In genomic region chrX:143932958-143933357, GRCm38 (mm10) we compare ENCODE assay signal across 10 mouse cellular contexts. TPM values are rescaled to one million over a fixed set of nuclear protein-coding genes. Genes with fewer than 3 reads are reported as not detected.
DNase-seq lines count a peak whose midpoint lies in the region; ATAC-seq lines count a peak whose summit lies in the region.
"Had no signal": no experiment of that assay in that cellular context is flagged by ENCODE, and none has a peak within 500 bp of the region (broad histone marks: within the 10 kb centered on the region; RNA-seq: fewer than 3 reads in every experiment).

TSS of gene Dcx (minus strand) at chrX:143933311.

- H3K4me3 ChIP-seq in forebrain, embryonic 15.5 days: peak within 1 kb of the TSS; percentile 48
- H3K4me3 ChIP-seq in neural tube, embryonic 14.5 days (ENCODE audit: low read depth, low read length): peak within 1 kb of the TSS; percentile 35
- H3K4me3 ChIP-seq: heart, embryonic 10.5 days; liver, embryonic 15.5 days had no signal

- H3K4me1 ChIP-seq in forebrain, embryonic 15.5 days: peaks cover 20% of the 10 kb centered on the region
- 0 out of 2 replicates have a peak, but pooled peaks cover 4% of the 10 kb centered on the region for H3K4me1 ChIP-seq in neural tube, embryonic 14.5 days (ENCODE audit: control insufficient read depth, insufficient read depth, low read length)
- H3K4me1 ChIP-seq: heart, embryonic 10.5 days; liver, embryonic 15.5 days had no signal

- H3K4me2 ChIP-seq in forebrain, embryonic 15.5 days (replicated peaks): peak within 1 kb of the TSS; percentile 43
- peak within 1 kb of the TSS; percentile 26; the same call in 1 of the 2 replicates for H3K4me2 ChIP-seq in neural tube, embryonic 14.5 days (ENCODE audit: low read depth, low read length)
- H3K4me2 ChIP-seq: liver, embryonic 15.5 days had no signal

- no peaks in the 10 kb centered on the region for H3K36me3 ChIP-seq in forebrain, embryonic 15.5 days
- H3K36me3 ChIP-seq in neural tube, embryonic 14.5 days (ENCODE audit: control insufficient read depth, insufficient read depth, low read length): no peaks in the 10 kb centered on the region
- H3K36me3 ChIP-seq: heart, embryonic 10.5 days; liver, embryonic 15.5 days had no signal

- no peaks in the 10 kb centered on the region for H3K27me3 ChIP-seq in forebrain, embryonic 15.5 days
- no peaks in the 10 kb centered on the region for H3K27me3 ChIP-seq in neural tube, embryonic 14.5 days (ENCODE audit: control insufficient read depth, insufficient read depth, low read length)
- H3K27me3 ChIP-seq: liver, embryonic 15.5 days had no signal

- 27% methylated on average over 8 of the region's 8 CpGs for WGBS in forebrain, embryonic 15.5 days
- WGBS in neural tube, embryonic 14.5 days: 32% methylated on average over 8 of the region's 8 CpGs

- no peaks in the 10 kb centered on the region for H3K9me3 ChIP-seq in forebrain, embryonic 15.5 days
- H3K9me3 ChIP-seq in neural tube, embryonic 14.5 days (ENCODE audit: control insufficient read depth, low read length): no peaks in the 10 kb centered on the region
- H3K9me3 ChIP-seq: heart, embryonic 10.5 days; liver, embryonic 15.5 days had no signal

- H3K9ac ChIP-seq in forebrain, embryonic 15.5 days (replicated peaks): peak within 1 kb of the TSS; percentile 63
- peak within 1 kb of the TSS; percentile 64 for H3K9ac ChIP-seq in neural tube, embryonic 14.5 days (replicated peaks; ENCODE audit: low read depth, low read length)
- H3K9ac ChIP-seq: liver, embryonic 15.5 days had no signal

- H3K27ac ChIP-seq in forebrain, embryonic 15.5 days (replicated peaks): peak within 1 kb of the TSS; percentile 95
- peak within 1 kb of the TSS; percentile 83 for H3K27ac ChIP-seq in neural tube, embryonic 14.5 days (ENCODE audit: low read depth, low read length)
- H3K27ac ChIP-seq: heart, embryonic 10.5 days; liver, embryonic 15.5 days had no signal

- ATAC-seq in forebrain, embryonic 15.5 days (replicated peaks): peak; percentile 81
- peak; percentile 87 for ATAC-seq in neural tube, embryonic 14.5 days (ENCODE audit: low read depth)
- no peak for ATAC-seq in megakaryocyte-erythroid progenitor cell, adult 5-6 weeks (replicated peaks; ENCODE audit: low FRiP score, low TSS enrichment, poor library complexity, severe bottlenecking)
- ATAC-seq in megakaryocyte progenitor cell, adult 5-6 weeks (replicated peaks; ENCODE audit: poor library complexity): no peak

- peak; percentile 10 for DNase-seq in embryo, embryonic 10 days (ENCODE audit: low spot score)
- no peak for DNase-seq in embryo, embryonic 9.5 days (ENCODE audit: extremely low spot score)
- peak in 1 of 2 experiments; percentile 18 for DNase-seq in left cerebral cortex, adult 8-10 months (ENCODE audit: low spot score in 2 of 2)
- DNase-seq in cerebellum, adult 9-10 months: no peak

RNA-seq across cellular contexts. Expression of gene Dcx, which starts in this region (rescaled TPM):
- 353 and 362 TPM in 2 replicates for polyA plus RNA-seq in forebrain, embryonic 15.5 days (2015; fragmentation: Nextera tagmentation; extraction: Ambion mirVana)
- total RNA-seq in left cerebral cortex, adult 8-10 months (2022): 10 to 100 TPM; 20.8 to 26.9 (median 24.4) TPM
- polyA plus RNA-seq in neural tube, embryonic 14.5 days (2014; fragmentation: Nextera tagmentation; extraction: Ambion mirVana): 348 and 397 TPM in 2 replicates
- total RNA-seq in megakaryocyte-erythroid progenitor cell, adult 5-6 weeks (2014; fragmentation: Nextera tagmentation): not detected in 2 replicates
- total RNA-seq in megakaryocyte-erythroid progenitor cell, adult 5-6 weeks (2017): not detected in 2 replicates
- not detected in 2 replicates for total RNA-seq in megakaryocyte progenitor cell, adult 5-6 weeks (2015)
- total RNA-seq in megakaryocyte progenitor cell, adult 5-6 weeks (2017): not detected in 2 replicates

Comparison
In these comparisons a context has a peak if more than half of its experiments do, and no peak if none do; other contexts are left out.
1. RNA of gene Dcx (total RNA-seq): 20.8 to 26.9 TPM in left cerebral cortex, adult 8-10 months; not detected in megakaryocyte-erythroid progenitor cell, adult 5-6 weeks and not detected in megakaryocyte progenitor cell, adult 5-6 weeks; every median in the first group is over 10 times any median in the second.
2. ATAC-seq: peak in forebrain, embryonic 15.5 days (single experiment) and neural tube, embryonic 14.5 days (single experiment); none in megakaryocyte-erythroid progenitor cell, adult 5-6 weeks (single experiment) and megakaryocyte progenitor cell, adult 5-6 weeks (single experiment).